Mouse (Mus musculus) midbrain, embryonic 10.5 days (tissue): ENCODE measurements around the gene Gtf2f1. TPM values are rescaled to one million over a fixed set of nuclear protein-coding genes. Genes with fewer than 3 reads are reported as not detected.

Source experiments
- DNase-seq: peaks from one replicate; pipeline ENCODE4 v3.0.0-alpha.2; 2017; ENCODE audit warnings: low spot score
- H3K27ac ChIP-seq: fragments of 300-500 bp; sonication (generic); replicated peaks from 2 replicates; pipeline ENCODE4 v1.5.1; 2016; ENCODE audit warnings: mild to moderate bottlenecking
- H3K27me3 ChIP-seq: fragments of 300-500 bp; sonication (generic); 2 replicates; pipeline ENCODE4 v1.6.1; 2016; ENCODE audit warnings: low read depth, mild to moderate bottlenecking; ENCODE audit not compliant: poor library complexity, severe bottlenecking
- H3K36me3 ChIP-seq: fragments of 300-500 bp; sonication (generic); 2 replicates; pipeline ENCODE4 v1.6.1; 2016; ENCODE audit warnings: mild to moderate bottlenecking, moderate library complexity
- H3K4me1 ChIP-seq: fragments of 300-500 bp; sonication (generic); 2 replicates; pipeline ENCODE4 v1.6.1; 2016
- H3K4me3 ChIP-seq: fragments of 300-500 bp; sonication (generic); 2 replicates; pipeline ENCODE4 v1.5.1; 2016; ENCODE audit warnings: mild to moderate bottlenecking, moderate library complexity
- H3K9me3 ChIP-seq: fragments of 300-500 bp; sonication (generic); replicated peaks from 2 replicates; pipeline ENCODE4 v1.6.1; 2016; ENCODE audit warnings: mild to moderate bottlenecking
- WGBS: fragments of 180-500 bp; shearing (Covaris S2); methylation state at CpG from one replicate; pipeline ENCODE4 v1.1.7; 2016; 5-methylcytosine and 5-hydroxymethylcytosine counted together
- polyA plus RNA-seq: library from polyadenylated mRNA; unstranded; fragments of >200 nt; fragmentation: Nextera tagmentation; extraction: Ambion mirVana; gene quantifications from 2 replicates; pipeline ENCODE4 v1.2.1, GENCODE M21; 2016

Gtf2f1 gene
- polyA plus RNA-seq, 1 experiment from 2014 or later, result 81.2 TPM

GRCm38 (mm10) chr17:56958667-56959066 lies 52.4 kb downstream of the Gtf2f1 start:
- Histone ChIP-seq H3K4me1 (no peaks in the 10 kb centered on the region), H3K27me3 (no peaks in the 10 kb centered on the region), H3K9me3 (no peaks in the 10 kb centered on the region), H3K4me3 (no peak overlapping the region), H3K27ac (no peak overlapping the region), H3K36me3 (no peaks in the 10 kb centered on the region)
- WGBS, result 83% methylated on average over 4 of the region's 4 CpGs
- DNase-seq, result no peak

- Histone ChIP-seq H3K4me3 (no peak overlapping the region), H3K9me3 (no peaks in the 10 kb centered on the region), H3K27ac (no peak overlapping the region), H3K36me3 (no peaks in the 10 kb centered on the region), H3K4me1 (no peaks in the 10 kb centered on the region), H3K27me3 (no peaks in the 10 kb centered on the region)
- WGBS, result 32% methylated on average over 11 of the region's 11 CpGs
- no peak for DNase-seq
Observed at GRCm38 (mm10) chr17:56957763-56958429, 53.2 kb downstream of the Gtf2f1 start.

- H3K36me3 ChIP-seq, result no peaks in the 10 kb centered on the region
- H3K27ac ChIP-seq, result no peak overlapping the region
- DNase-seq, result no peak
- no peak overlapping the region for H3K4me3 ChIP-seq
- no peaks in the 10 kb centered on the region for H3K27me3 ChIP-seq
- H3K4me1 ChIP-seq, result no peaks in the 10 kb centered on the region
- no peaks in the 10 kb centered on the region for H3K9me3 ChIP-seq
- WGBS, result 88% methylated on average over 7 of the region's 7 CpGs
Observed at GRCm38 (mm10) chr17:56954871-56955270, 56.2 kb downstream of the Gtf2f1 start.

Other genes with a start within 250 kb of the Gtf2f1 start
- gene Dus3l, start 246.5 kb downstream of the Gtf2f1 start, polyA plus RNA-seq, result 44.7 and 45.6 TPM in 2 replicates
- 1.5 and 2.2 TPM in 2 replicates for gene Prr22, start 241.0 kb downstream of the Gtf2f1 start, polyA plus RNA-seq
- gene Rfx2, start 180.3 kb downstream of the Gtf2f1 start, polyA plus RNA-seq, result 9.8 TPM in 2 replicates
- not detected in 2 replicates for gene Acsbg2, start 136.8 kb downstream of the Gtf2f1 start, polyA plus RNA-seq
- gene 1700061G19Rik, start 135.8 kb downstream of the Gtf2f1 start, polyA plus RNA-seq, result 0.48 and 0.66 TPM in 2 replicates
- 67.7 and 77.8 TPM in 2 replicates for gene Mllt1, start 75.9 kb downstream of the Gtf2f1 start, polyA plus RNA-seq
- not detected in 2 replicates for gene Acer1, start 29.2 kb downstream of the Gtf2f1 start, polyA plus RNA-seq
- 173 and 174 TPM in 2 replicates for gene Clpp, start 21.0 kb downstream of the Gtf2f1 start, polyA plus RNA-seq
- 40.2 and 41.3 TPM in 2 replicates for gene Alkbh7, start 13.9 kb downstream of the Gtf2f1 start, polyA plus RNA-seq
- gene Pspn, start 11.3 kb downstream of the Gtf2f1 start, polyA plus RNA-seq, result 0.76 and 0.94 TPM in 2 replicates
- 0.39 and 0.52 TPM in 2 replicates for gene Gm17949, start 181 bp upstream of the Gtf2f1 start, polyA plus RNA-seq
- gene Khsrp, start 20.2 kb upstream of the Gtf2f1 start, polyA plus RNA-seq, result 45.4 and 53.7 TPM in 2 replicates
- gene Slc25a41, start 30.4 kb upstream of the Gtf2f1 start, polyA plus RNA-seq, result 0.10 TPM in 1 of 2 replicates, not detected in the other
- 1.2 and 1.5 TPM in 2 replicates for gene Crb3, start 47.8 kb upstream of the Gtf2f1 start, polyA plus RNA-seq
- 10.4 and 12.6 TPM in 2 replicates for gene Slc25a23, start 48.6 kb upstream of the Gtf2f1 start, polyA plus RNA-seq
- gene Dennd1c, start 67.2 kb upstream of the Gtf2f1 start, polyA plus RNA-seq, result 1.5 and 2.3 TPM in 2 replicates
- gene Tubb4a, start 76.5 kb upstream of the Gtf2f1 start, polyA plus RNA-seq, result 68.7 and 128 TPM in 2 replicates
- 11.7 and 12.3 TPM in 2 replicates for gene Tnfsf9, start 94.0 kb upstream of the Gtf2f1 start, polyA plus RNA-seq
- 0.27 TPM in 1 of 2 replicates, not detected in the other for gene Cd70, start 138.5 kb upstream of the Gtf2f1 start, polyA plus RNA-seq
- 0.06 and 0.21 TPM in 2 replicates for gene Tnfsf14, start 182.9 kb upstream of the Gtf2f1 start, polyA plus RNA-seq
- 0.07 TPM in 1 of 2 replicates, not detected in the other for gene C3, start 216.8 kb upstream of the Gtf2f1 start, polyA plus RNA-seq
- 23.9 and 26.0 TPM in 2 replicates for gene Gpr108, start 237.2 kb upstream of the Gtf2f1 start, polyA plus RNA-seq
- 34.0 and 42.1 TPM in 2 replicates for gene Trip10, start 238.2 kb upstream of the Gtf2f1 start, polyA plus RNA-seq